Mouse (Mus musculus) G1E (cell line): ENCODE results near the gene Ppm1l.

ENCODE experiments used
- CTCF ChIP-seq: IDR thresholded peaks from 2 replicates; pipeline ENCODE4 v1.5.1; 2012; ENCODE audit warnings: low read depth, low read length, inconsistent platforms, mixed read lengths
- GATA2 ChIP-seq: IDR thresholded peaks from 2 replicates; pipeline ENCODE4 v1.6.1; 2012; ENCODE audit warnings: low read depth, low read length, inconsistent platforms, borderline replicate concordance

DNA sequence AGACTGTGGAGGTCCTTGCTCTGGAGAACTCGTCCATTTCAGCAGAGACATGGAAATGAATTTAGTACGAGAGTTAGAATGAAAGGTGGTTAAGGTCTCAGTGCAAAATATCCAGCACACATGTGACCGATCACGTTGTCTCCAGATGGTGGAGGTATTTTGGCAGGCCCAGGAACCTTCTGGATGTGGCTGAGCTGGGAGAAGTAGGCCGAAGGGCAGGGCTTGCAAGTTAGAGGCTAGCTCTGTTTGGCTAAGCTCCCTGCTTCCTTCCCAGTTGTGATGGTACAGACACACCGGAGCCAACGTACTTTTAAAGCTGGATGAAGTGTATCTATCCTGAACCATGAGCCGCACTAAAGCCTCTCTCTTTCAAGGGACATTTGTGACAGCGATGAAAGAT is 76.4 kb downstream of the Ppm1l start:
- TF ChIP-seq CTCF (no peak), GATA2 (no peak)
